Mouse (Mus musculus): ENCODE measurements around the gene Epb41l2. TPM values are rescaled to one million over a fixed set of nuclear protein-coding genes. Genes with fewer than 3 reads are reported as not detected.

The Epb41l2 gene
- polyA plus RNA-seq, 1 experiment from 2014 or later = 45.5 TPM

DNA sequence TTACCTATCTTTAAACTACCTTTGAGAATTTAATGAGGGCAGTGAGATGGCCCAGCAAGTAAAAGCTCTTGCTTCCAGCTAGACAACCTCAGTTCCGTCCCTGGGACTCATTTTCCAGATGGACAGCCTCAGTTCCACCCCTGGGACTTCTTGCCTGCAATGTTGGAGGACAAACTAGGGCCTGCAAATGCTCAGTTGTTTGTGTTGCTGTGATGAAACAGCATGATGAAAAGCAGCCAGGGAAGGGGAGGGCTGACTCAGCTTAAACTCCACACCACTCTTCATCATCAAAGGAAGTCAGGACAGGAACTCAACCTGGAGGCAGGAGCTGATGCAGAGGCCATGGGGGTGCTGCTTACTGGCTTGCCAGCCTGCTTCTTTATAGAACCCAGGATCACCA, 154.2 kb downstream of the Epb41l2 start:
- no peak overlapping the region for H3K4me2 ChIP-seq (ENCODE audit: low read length)
- TF ChIP-seq CTCF (IDR thresholded peaks at IDR 0.05; ENCODE audit: low read depth) = no peak
- no peaks in the 10 kb centered on the region for H3K9me3 ChIP-seq (replicated peaks; ENCODE audit: low read length)
- DNase-seq (ENCODE audit: low spot score) (no peak), ATAC-seq (replicated peaks; ENCODE audit: low FRiP score, low read depth) (no peak)
- WGBS = 48% methylated on average over 1 of the region's 1 CpGs
- H3K9ac ChIP-seq (ENCODE audit: low read depth, low read length) = no peak overlapping the region
- H3K4me3 ChIP-seq (replicated peaks; ENCODE audit: low read depth, low read length) = no peak overlapping the region
- no peaks in the 10 kb centered on the region; the same call in 1 of the 2 replicates for H3K36me3 ChIP-seq (ENCODE audit: insufficient read depth, low read length)
- no peaks in the 10 kb centered on the region for H3K27me3 ChIP-seq (ENCODE audit: insufficient read depth, low read length)
- H3K27ac ChIP-seq = no peak overlapping the region
- H3K4me1 ChIP-seq (replicated peaks; ENCODE audit: insufficient read depth, low read length) = no peaks in the 10 kb centered on the region

GRCm38 (mm10) chr10:25519954-25520353, 160.4 kb downstream of the Epb41l2 start:
- no peaks in the 10 kb centered on the region for H3K4me1 ChIP-seq (replicated peaks; ENCODE audit: insufficient read depth, low read length)
- no peak overlapping the region for H3K9ac ChIP-seq (ENCODE audit: low read depth, low read length)
- H3K9me3 ChIP-seq (replicated peaks; ENCODE audit: low read length) = no peaks in the 10 kb centered on the region
- H3K27me3 ChIP-seq (ENCODE audit: insufficient read depth, low read length) = no peaks in the 10 kb centered on the region
- H3K4me2 ChIP-seq (ENCODE audit: low read length) = no peak overlapping the region
- 83% methylated on average over 3 of the region's 3 CpGs for WGBS
- no peak overlapping the region for H3K4me3 ChIP-seq (replicated peaks; ENCODE audit: low read depth, low read length)
- DNase-seq (ENCODE audit: low spot score) (no peak), ATAC-seq (replicated peaks; ENCODE audit: low FRiP score, low read depth) (no peak)
- peaks cover 8% of the 10 kb centered on the region; the same call in 1 of the 2 replicates for H3K36me3 ChIP-seq (ENCODE audit: insufficient read depth, low read length)
- no peak overlapping the region for H3K27ac ChIP-seq
- TF ChIP-seq CTCF (IDR thresholded peaks at IDR 0.05; ENCODE audit: low read depth) = no peak

DNA sequence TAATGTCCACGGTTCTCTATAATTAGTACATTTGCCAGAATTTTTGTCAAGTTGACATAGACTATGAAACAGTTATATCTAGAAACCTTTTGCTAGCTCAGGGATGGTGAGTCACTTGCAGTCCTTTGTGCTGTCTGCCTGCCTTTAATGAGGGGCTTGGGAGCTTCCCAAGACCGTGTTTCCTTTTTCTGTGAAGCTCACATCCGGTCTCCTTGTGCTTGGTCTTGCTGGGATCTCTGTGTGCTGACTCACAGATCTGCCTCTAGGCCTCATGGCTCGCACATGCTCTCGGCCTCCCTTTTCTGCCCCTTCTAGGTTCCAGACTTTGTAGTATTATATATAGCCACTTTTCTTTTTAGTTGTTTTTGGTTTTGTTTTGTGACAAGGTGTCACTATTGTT, 160.8 kb downstream of the Epb41l2 start:
- Histone ChIP-seq H3K9me3 (replicated peaks; ENCODE audit: low read length) (no peaks in the 10 kb centered on the region), H3K4me2 (ENCODE audit: low read length) (no peak overlapping the region), H3K9ac (ENCODE audit: low read depth, low read length) (no peak overlapping the region), H3K27me3 (ENCODE audit: insufficient read depth, low read length) (no peaks in the 10 kb centered on the region), H3K4me1 (replicated peaks; ENCODE audit: insufficient read depth, low read length) (no peaks in the 10 kb centered on the region), H3K27ac (no peak overlapping the region), H3K36me3 (ENCODE audit: insufficient read depth, low read length) (peaks cover 8% of the 10 kb centered on the region; the same call in 1 of the 2 replicates), H3K4me3 (replicated peaks; ENCODE audit: low read depth, low read length) (no peak overlapping the region)
- no peak for ATAC-seq (replicated peaks; ENCODE audit: low FRiP score, low read depth)
- WGBS = 84% methylated on average over 5 of the region's 5 CpGs
- no peak for DNase-seq (ENCODE audit: low spot score)
- no peak for TF ChIP-seq CTCF (IDR thresholded peaks at IDR 0.05; ENCODE audit: low read depth)

- Histone ChIP-seq H3K4me2 (ENCODE audit: low read length) (no peak overlapping the region), H3K4me1 (replicated peaks; ENCODE audit: insufficient read depth, low read length) (no peaks in the 10 kb centered on the region), H3K9ac (ENCODE audit: low read depth, low read length) (no peak overlapping the region), H3K27ac (no peak overlapping the region), H3K27me3 (ENCODE audit: insufficient read depth, low read length) (no peaks in the 10 kb centered on the region), H3K9me3 (replicated peaks; ENCODE audit: low read length) (no peaks in the 10 kb centered on the region), H3K4me3 (replicated peaks; ENCODE audit: low read depth, low read length) (no peak overlapping the region), H3K36me3 (ENCODE audit: insufficient read depth, low read length) (0 out of 2 replicates have a peak, but pooled peaks cover 8% of the 10 kb centered on the region)
- WGBS = 90% methylated on average over 8 of the region's 8 CpGs
- DNase-seq (ENCODE audit: low spot score) (no peak), ATAC-seq (replicated peaks; ENCODE audit: low FRiP score, low read depth) (no peak)
- no peak for TF ChIP-seq CTCF (IDR thresholded peaks at IDR 0.05; ENCODE audit: low read depth)
These were observed 164.1 kb downstream of the Epb41l2 start for GRCm38 (mm10) chr10:25523727-25524126.

DNA sequence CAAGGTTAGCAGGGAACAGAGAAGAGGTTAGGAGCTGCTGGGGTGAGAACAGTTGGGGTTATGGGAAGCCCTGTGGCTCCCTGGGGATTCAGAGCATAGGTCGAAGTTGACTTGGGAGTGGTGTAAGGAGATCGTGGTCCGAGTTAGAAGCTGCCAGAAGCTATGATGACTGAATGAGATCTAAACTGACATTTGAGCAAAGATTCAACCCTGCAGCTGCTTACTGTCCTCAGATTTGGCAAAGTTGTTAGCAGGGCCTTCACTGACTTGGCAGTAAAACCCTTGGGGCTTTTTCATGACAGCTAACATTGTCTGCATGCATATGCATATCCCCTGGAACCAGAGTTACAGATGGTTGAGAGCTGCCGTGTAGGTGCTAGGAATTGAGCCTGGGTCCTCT, 166.6 kb downstream of the Epb41l2 start:
- WGBS = 81% methylated on average over 4 of the region's 4 CpGs
- ATAC-seq (replicated peaks; ENCODE audit: low FRiP score, low read depth) (no peak), DNase-seq (ENCODE audit: low spot score) (no peak)
- H3K27ac ChIP-seq = no peak overlapping the region
- no peaks in the 10 kb centered on the region for H3K9me3 ChIP-seq (replicated peaks; ENCODE audit: low read length)
- H3K9ac ChIP-seq (ENCODE audit: low read depth, low read length) = no peak overlapping the region
- H3K4me3 ChIP-seq (replicated peaks; ENCODE audit: low read depth, low read length) = no peak overlapping the region
- no peak overlapping the region for H3K4me2 ChIP-seq (ENCODE audit: low read length)
- no peaks in the 10 kb centered on the region for H3K4me1 ChIP-seq (replicated peaks; ENCODE audit: insufficient read depth, low read length)
- 0 out of 2 replicates have a peak, but pooled peaks cover 8% of the 10 kb centered on the region for H3K36me3 ChIP-seq (ENCODE audit: insufficient read depth, low read length)
- no peak for TF ChIP-seq CTCF (IDR thresholded peaks at IDR 0.05; ENCODE audit: low read depth)
- H3K27me3 ChIP-seq (ENCODE audit: insufficient read depth, low read length) = no peaks in the 10 kb centered on the region

DNA sequence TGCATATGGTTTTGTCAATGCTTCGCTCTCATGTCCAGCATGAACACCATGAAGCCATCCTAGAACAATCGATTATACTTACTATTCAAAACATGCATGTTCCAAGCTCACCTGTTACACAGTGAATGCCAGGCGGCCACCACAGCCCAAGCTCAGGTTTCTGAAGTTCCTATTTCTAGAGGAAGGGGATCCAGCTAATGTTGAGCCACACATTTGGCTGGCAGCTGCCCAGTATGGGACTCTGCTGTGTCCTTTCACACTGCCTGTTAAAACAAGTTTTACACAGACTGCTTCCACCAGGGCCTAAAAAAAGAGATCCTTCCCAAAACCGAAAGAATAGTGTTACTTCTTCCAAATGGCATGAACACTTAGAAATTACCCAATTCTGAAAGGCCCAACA, 167.0 kb downstream of the Epb41l2 start:
- 93% methylated on average over 4 of the region's 4 CpGs for WGBS
- DNase-seq (ENCODE audit: low spot score) (no peak), ATAC-seq (replicated peaks; ENCODE audit: low FRiP score, low read depth) (no peak)

DNA sequence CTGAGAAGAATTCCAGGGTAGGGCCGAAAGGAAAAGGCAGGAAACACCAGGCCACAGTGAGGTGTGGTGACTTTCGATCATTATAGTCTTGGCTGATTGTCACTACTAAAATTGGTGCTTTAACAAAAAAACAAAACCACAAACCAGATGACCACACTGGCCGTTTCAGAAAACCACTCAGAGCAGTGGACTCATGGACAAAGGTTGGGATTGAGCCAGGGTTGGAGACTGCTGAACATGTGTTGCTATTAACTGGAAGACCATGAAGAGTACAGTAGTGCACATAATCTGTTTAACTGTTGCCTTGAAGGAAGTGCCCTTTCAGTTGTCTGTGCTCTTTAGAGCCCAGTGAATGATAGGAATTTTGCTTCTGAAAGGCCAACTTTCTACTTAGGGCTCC, 167.5 kb downstream of the Epb41l2 start:
- Histone ChIP-seq H3K9me3 (replicated peaks; ENCODE audit: low read length) (no peaks in the 10 kb centered on the region), H3K4me2 (ENCODE audit: low read length) (no peak overlapping the region), H3K4me3 (replicated peaks; ENCODE audit: low read depth, low read length) (no peak overlapping the region), H3K36me3 (ENCODE audit: insufficient read depth, low read length) (0 out of 2 replicates have a peak, but pooled peaks cover 8% of the 10 kb centered on the region), H3K4me1 (replicated peaks; ENCODE audit: insufficient read depth, low read length) (no peaks in the 10 kb centered on the region), H3K9ac (ENCODE audit: low read depth, low read length) (no peak overlapping the region), H3K27me3 (ENCODE audit: insufficient read depth, low read length) (no peaks in the 10 kb centered on the region), H3K27ac (no peak overlapping the region)
- no peak for DNase-seq (ENCODE audit: low spot score)
- no peak for ATAC-seq (replicated peaks; ENCODE audit: low FRiP score, low read depth)
- TF ChIP-seq CTCF (IDR thresholded peaks at IDR 0.05; ENCODE audit: low read depth) = no peak
- 73% methylated on average over 3 of the region's 3 CpGs for WGBS

More for the DNA sequence above, 167.0 kb downstream of the Epb41l2 start:
- no peaks in the 10 kb centered on the region for H3K27me3 ChIP-seq (ENCODE audit: insufficient read depth, low read length)
- no peak overlapping the region for H3K9ac ChIP-seq (ENCODE audit: low read depth, low read length)
- no peak overlapping the region for H3K4me3 ChIP-seq (replicated peaks; ENCODE audit: low read depth, low read length)
- no peak overlapping the region for H3K27ac ChIP-seq
- no peaks in the 10 kb centered on the region for H3K9me3 ChIP-seq (replicated peaks; ENCODE audit: low read length)
- 0 out of 2 replicates have a peak, but pooled peaks cover 8% of the 10 kb centered on the region for H3K36me3 ChIP-seq (ENCODE audit: insufficient read depth, low read length)
- TF ChIP-seq CTCF (IDR thresholded peaks at IDR 0.05; ENCODE audit: low read depth) = no peak
- H3K4me2 ChIP-seq (ENCODE audit: low read length) = no peak overlapping the region
- no peaks in the 10 kb centered on the region for H3K4me1 ChIP-seq (replicated peaks; ENCODE audit: insufficient read depth, low read length)
